ENCODE assay signal across 13 mouse cellular contexts in the genomic region with DNA sequence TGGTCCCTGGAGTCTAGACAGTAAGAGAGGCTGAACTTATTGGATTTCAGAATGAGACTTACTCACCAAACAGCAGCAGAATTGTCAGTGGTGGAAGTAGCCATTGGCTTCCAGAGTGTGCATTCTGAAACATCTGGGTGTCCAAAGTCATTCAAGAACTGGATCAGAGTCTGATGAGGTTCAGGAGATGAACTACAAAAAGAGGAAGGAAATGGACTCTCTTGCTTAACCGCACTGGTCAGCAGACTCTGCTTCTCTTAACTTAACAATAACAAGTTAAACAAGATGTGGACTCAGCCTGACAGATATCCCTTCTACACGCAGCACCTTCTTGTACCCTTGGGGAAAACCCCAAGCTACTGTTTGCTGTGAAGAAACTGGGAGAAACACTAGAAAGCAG. TPM values are rescaled to one million over a fixed set of nuclear protein-coding genes. Genes with fewer than 3 reads are reported as not detected.
DNase-seq lines count a peak whose midpoint lies in the region; ATAC-seq and TF ChIP-seq lines count a peak whose summit lies in the region.
"Had no signal": no experiment of that assay in that cellular context is flagged by ENCODE, and none has a peak within 500 bp of the region (broad histone marks: within the 10 kb centered on the region; RNA-seq: fewer than 3 reads in every experiment).

No protein-coding gene starts in this region.

- H3K27me3 ChIP-seq in liver, embryonic 13.5 days: peaks cover 7% of the 10 kb centered on the region
- H3K27me3 ChIP-seq in hindbrain, embryonic 12.5 days: peaks cover 11% of the 10 kb centered on the region

- peak overlapping the region; percentile 23; the same call in 1 of the 2 replicates for H3K27ac ChIP-seq in layer of hippocampus, adult 2 months
- H3K27ac ChIP-seq in bone marrow, adult 2 months (ENCODE audit: control insufficient read depth, insufficient read depth, low read depth, low read length, poor library complexity): peak overlapping the region; percentile 65; the same call in 1 of the 2 replicates
- peak overlapping the region; percentile 36 for H3K27ac ChIP-seq in liver, embryonic 13.5 days
- no peak overlapping the region for H3K27ac ChIP-seq in hindbrain, embryonic 12.5 days

- no peaks in the 10 kb centered on the region for H3K36me3 ChIP-seq in liver, embryonic 13.5 days
- no peaks in the 10 kb centered on the region for H3K36me3 ChIP-seq in hindbrain, embryonic 12.5 days

- ATAC-seq in liver, embryonic 13.5 days (ENCODE audit: low read depth): no peak
- ATAC-seq in hindbrain, embryonic 12.5 days (ENCODE audit: low FRiP score): no peak
- ATAC-seq: forebrain, embryonic 16.5 days had no signal

- H3K4me2 ChIP-seq in liver, embryonic 13.5 days: no peak overlapping the region
- H3K4me2 ChIP-seq in hindbrain, embryonic 12.5 days (replicated peaks): no peak overlapping the region

- no peaks in the 10 kb centered on the region for H3K9me3 ChIP-seq in liver, embryonic 13.5 days (replicated peaks)
- no peaks in the 10 kb centered on the region for H3K9me3 ChIP-seq in hindbrain, embryonic 12.5 days (replicated peaks)

- WGBS in bone marrow, adult 2 months: 4% methylated on average over 2 of the region's 2 CpGs
- WGBS in liver, embryonic 13.5 days (ENCODE audit: insufficient replicate concordance): 18% methylated on average over 2 of the region's 2 CpGs
- WGBS in hindbrain, embryonic 12.5 days: 77% methylated on average over 2 of the region's 2 CpGs

- no peak for DNase-seq in layer of hippocampus, adult 2 months (ENCODE audit: low spot score in 2 of 2)
- DNase-seq in layer of hippocampus, postnatal 36 days: no peak
- DNase-seq in liver, embryonic 13.5 days: no peak
- DNase-seq in monocyte, adult 2 months (ENCODE audit: low read depth in 1 of 2, low spot score in 2 of 2): peak; percentile 51 to 53
- no peak for DNase-seq in adrenal gland, postnatal 14 days
- DNase-seq in kidney, postnatal 10 days: no peak
- DNase-seq: adrenal gland, adult 8-10 months; heart, postnatal 10 days; kidney, adult 11 months had no signal

- no peak overlapping the region for H3K4me3 ChIP-seq in layer of hippocampus, adult 2 months
- peak overlapping the region; percentile 66 for H3K4me3 ChIP-seq in bone marrow, adult 2 months (replicated peaks; ENCODE audit: control insufficient read depth, low read depth, low read length)
- H3K4me3 ChIP-seq in liver, embryonic 13.5 days (replicated peaks): peak overlapping the region; percentile 9; the same call in 1 of the 2 replicates
- no peak overlapping the region for H3K4me3 ChIP-seq in hindbrain, embryonic 12.5 days

- peaks cover 4% of the 10 kb centered on the region for H3K4me1 ChIP-seq in bone marrow, adult 2 months (ENCODE audit: control insufficient read depth, insufficient read depth, low read length)
- H3K4me1 ChIP-seq in liver, embryonic 13.5 days (replicated peaks): peaks cover 31% of the 10 kb centered on the region
- 0 out of 2 replicates have a peak, but pooled peaks cover 2% of the 10 kb centered on the region for H3K4me1 ChIP-seq in hindbrain, embryonic 12.5 days

- TF ChIP-seq CTCF in layer of hippocampus, adult 2 months (conservative IDR thresholded peaks at IDR 0.05): no peak
- no peak for TF ChIP-seq CTCF in bone marrow, adult 2 months (IDR thresholded peaks at IDR 0.05; ENCODE audit: control insufficient read depth, insufficient read depth, low read length)

- no peak for TF ChIP-seq POLR2A in bone marrow, adult 2 months (IDR thresholded peaks at IDR 0.05; ENCODE audit: borderline replicate concordance, control insufficient read depth, low read depth, low read length)

- no peak overlapping the region for H3K9ac ChIP-seq in liver, embryonic 13.5 days
- no peak overlapping the region for H3K9ac ChIP-seq in hindbrain, embryonic 12.5 days

RNA-seq across cellular contexts. Expression of a gene that starts 5.5 kb away (rescaled TPM):
- total RNA-seq in layer of hippocampus, adult 2 months (2021): 10 to 100 TPM; 12.0 to 12.3 TPM
- 10 to 100 TPM in 1 of 2 experiments, 1 to 10 TPM in 1; 9.7 to 10.4 TPM for total RNA-seq in layer of hippocampus, postnatal 36 days (2021)
- polyA plus RNA-seq in bone marrow, adult 2 months (2011; ENCODE audit: insufficient read depth, insufficient read length, low replicate concordance, missing spikeins): 18.2 and 56.7 TPM in 2 replicates
- polyA plus RNA-seq in liver, embryonic 13.5 days (2015; fragmentation: Nextera tagmentation; extraction: Ambion mirVana): 17.9 and 23.1 TPM in 2 replicates
- 8.1 and 10.3 TPM in 2 replicates for total RNA-seq in adrenal gland, postnatal 14 days (2021)
- 7.2 and 9.1 TPM in 2 replicates for polyA plus RNA-seq in hindbrain, embryonic 12.5 days (2016; fragmentation: Nextera tagmentation; extraction: Ambion mirVana)

RNA-seq across cellular contexts. Expression of a gene that starts 40.5 kb away (rescaled TPM):
- not detected for total RNA-seq in layer of hippocampus, adult 2 months (2021)
- total RNA-seq in layer of hippocampus, postnatal 36 days (2021): under 1 TPM in 1 of 2 experiments, not detected in 1; 0.30 TPM
- polyA plus RNA-seq in bone marrow, adult 2 months (2011; ENCODE audit: insufficient read depth, insufficient read length, low replicate concordance, missing spikeins): 10.4 and 24.3 TPM in 2 replicates
- 2.0 and 2.4 TPM in 2 replicates for polyA plus RNA-seq in liver, embryonic 13.5 days (2015; fragmentation: Nextera tagmentation; extraction: Ambion mirVana)
- total RNA-seq in adrenal gland, postnatal 14 days (2021): 0.49 and 0.89 TPM in 2 replicates
- 0.25 and 0.45 TPM in 2 replicates for polyA plus RNA-seq in hindbrain, embryonic 12.5 days (2016; fragmentation: Nextera tagmentation; extraction: Ambion mirVana)
- total RNA-seq: heart, postnatal 10 days; left cerebral cortex, postnatal 14 days had no signal

RNA-seq across cellular contexts. Expression of a gene that starts 54.5 kb away (rescaled TPM):
- 1 to 10 TPM in 1 of 2 experiments, under 1 TPM in 1; 0.76 to 2.4 TPM for total RNA-seq in layer of hippocampus, adult 2 months (2021)
- 1 to 10 TPM in 1 of 2 experiments, under 1 TPM in 1; 0.92 to 1.8 TPM for total RNA-seq in layer of hippocampus, postnatal 36 days (2021)
- polyA plus RNA-seq in bone marrow, adult 2 months (2011; ENCODE audit: insufficient read depth, insufficient read length, low replicate concordance, missing spikeins): not detected in 2 replicates
- 1.8 and 2.5 TPM in 2 replicates for polyA plus RNA-seq in liver, embryonic 13.5 days (2015; fragmentation: Nextera tagmentation; extraction: Ambion mirVana)
- 0.71 and 1.9 TPM in 2 replicates for total RNA-seq in adrenal gland, postnatal 14 days (2021)
- 9.8 and 14.1 TPM in 2 replicates for polyA plus RNA-seq in hindbrain, embryonic 12.5 days (2016; fragmentation: Nextera tagmentation; extraction: Ambion mirVana)

Comparison
In these comparisons a context has a peak if more than half of its experiments do, and no peak if none do; other contexts are left out.
1. DNase-seq: peak in monocyte, adult 2 months (2 of 2); none in layer of hippocampus, adult 2 months (0 of 2), layer of hippocampus, postnatal 36 days (0 of 2), liver, embryonic 13.5 days (single experiment), adrenal gland, postnatal 14 days (single experiment) and kidney, postnatal 10 days (single experiment).
2. H3K4me3 ChIP-seq: peak in bone marrow, adult 2 months (single experiment) and liver, embryonic 13.5 days (single experiment); none in layer of hippocampus, adult 2 months (single experiment) and hindbrain, embryonic 12.5 days (single experiment).